Mouse (Mus musculus) kidney, postnatal 10 days (tissue): ENCODE data around the gene Ckap5.

Source experiments
- DNase-seq: peaks from one replicate; pipeline ENCODE4 v3.0.0; 2021; ENCODE audit warnings: mixed read lengths

Gene Ckap5

GRCm38 (mm10) chr2:91628171-91628570, 101.6 kb downstream of the Ckap5 start:
- no peak for DNase-seq

GRCm38 (mm10) chr2:91629682-91630081, 103.1 kb downstream of the Ckap5 start:
- DNase-seq, result no peak

GRCm38 (mm10) chr2:91630384-91630783, 103.8 kb downstream of the Ckap5 start:
- no peak for DNase-seq

GRCm38 (mm10) chr2:91631826-91632225, 105.3 kb downstream of the Ckap5 start:
- no peak for DNase-seq

GRCm38 (mm10) chr2:91632316-91632715, 105.8 kb downstream of the Ckap5 start:
- DNase-seq, result no peak

- DNase-seq, result no peak
Measured at GRCm38 (mm10) chr2:91633334-91633977, 106.9 kb downstream of the Ckap5 start.

- no peak for DNase-seq
Measured at GRCm38 (mm10) chr2:91634841-91635240, 108.3 kb downstream of the Ckap5 start.

GRCm38 (mm10) chr2:91635486-91635885, 108.9 kb downstream of the Ckap5 start:
- DNase-seq, result no peak

- DNase-seq, result no peak
Measured at GRCm38 (mm10) chr2:91636229-91636628, 109.7 kb downstream of the Ckap5 start, which contains the start of gene F2. TSS of gene F2 (minus strand) at chr2:91636414.

GRCm38 (mm10) chr2:91636727-91637338, 110.3 kb downstream of the Ckap5 start:
- no peak for DNase-seq

GRCm38 (mm10) chr2:91638931-91639330, 112.4 kb downstream of the Ckap5 start:
- no peak for DNase-seq

- no peak for DNase-seq
Measured at GRCm38 (mm10) chr2:91642825-91643415, 116.4 kb downstream of the Ckap5 start.

- DNase-seq, result no peak
Measured at GRCm38 (mm10) chr2:91644021-91644420, 117.5 kb downstream of the Ckap5 start.

- DNase-seq, result no peak
Measured at GRCm38 (mm10) chr2:91645354-91645753, 118.8 kb downstream of the Ckap5 start.

- DNase-seq, result no peak
Measured at GRCm38 (mm10) chr2:91645811-91646210, 119.2 kb downstream of the Ckap5 start.

- peak; percentile 77 for DNase-seq
Measured at GRCm38 (mm10) chr2:91646733-91647132, 120.2 kb downstream of the Ckap5 start.

- DNase-seq, result peak; percentile 38
Measured at GRCm38 (mm10) chr2:91649152-91649551, 122.6 kb downstream of the Ckap5 start.

GRCm38 (mm10) chr2:91649553-91650359, 123.2 kb downstream of the Ckap5 start, which contains the start of the genes Zfp408 and Arhgap1:
TSS of gene Zfp408 (minus strand) at chr2:91649791.
TSS of gene Arhgap1 (plus strand) at chr2:91649860.
- DNase-seq, result peak; percentile 98

GRCm38 (mm10) chr2:91650360-91650995, 123.9 kb downstream of the Ckap5 start:
- DNase-seq, result no peak

GRCm38 (mm10) chr2:91651458-91652258, 125.1 kb downstream of the Ckap5 start:
- no peak for DNase-seq

- DNase-seq, result no peak
Measured at GRCm38 (mm10) chr2:91652863-91653262, 126.3 kb downstream of the Ckap5 start.

GRCm38 (mm10) chr2:91655388-91655787, 128.8 kb downstream of the Ckap5 start:
- DNase-seq, result no peak
